Mouse (Mus musculus): ENCODE results near the gene Spock2. TPM values are rescaled to one million over a fixed set of nuclear protein-coding genes. Genes with fewer than 3 reads are reported as not detected.
"Not testable (repeated sequence)": the region's sequence is repeated elsewhere in the genome, so short reads cannot be mapped to it uniquely, and the experiment has no call there.

Gene Spock2
- polyA plus RNA-seq, 1 experiment, result 0.11 TPM

GRCm38 (mm10) chr10:60118464-60118863 lies 12.4 kb downstream of the Spock2 start:
- no peak for TF ChIP-seq POLR2A (IDR thresholded peaks at IDR 0.05; ENCODE audit: borderline replicate concordance, low read depth, low read length)
- TF ChIP-seq CTCF (IDR thresholded peaks at IDR 0.05; ENCODE audit: low read depth, low read length), result no peak
- no peak overlapping the region for H3K4me3 ChIP-seq (ENCODE audit: insufficient read depth, low read length)
- H3K4me1 ChIP-seq (ENCODE audit: control insufficient read depth, insufficient read depth, low read length), result no peaks in the 10 kb centered on the region
- H3K27ac ChIP-seq (ENCODE audit: insufficient read depth, low read depth, low read length), result no peak overlapping the region

GRCm38 (mm10) chr10:60120630-60121029 lies 14.6 kb downstream of the Spock2 start:
- H3K4me1 ChIP-seq (ENCODE audit: control insufficient read depth, insufficient read depth, low read length), result no peaks in the 10 kb centered on the region
- TF ChIP-seq CTCF (IDR thresholded peaks at IDR 0.05; ENCODE audit: low read depth, low read length) (no peak), POLR2A (IDR thresholded peaks at IDR 0.05; ENCODE audit: borderline replicate concordance, low read depth, low read length) (no peak)
- H3K4me3 ChIP-seq (ENCODE audit: insufficient read depth, low read length), result no peak overlapping the region
- H3K27ac ChIP-seq (ENCODE audit: insufficient read depth, low read depth, low read length), result no peak overlapping the region

- H3K4me1 ChIP-seq (ENCODE audit: control insufficient read depth, insufficient read depth, low read length), result no peaks in the 10 kb centered on the region
- TF ChIP-seq CTCF (IDR thresholded peaks at IDR 0.05; ENCODE audit: low read depth, low read length) (peak; percentile 53; the same call in 1 of the 2 replicates), POLR2A (IDR thresholded peaks at IDR 0.05; ENCODE audit: borderline replicate concordance, low read depth, low read length) (no peak)
- no peak overlapping the region for H3K27ac ChIP-seq (ENCODE audit: insufficient read depth, low read depth, low read length)
- H3K4me3 ChIP-seq (ENCODE audit: insufficient read depth, low read length), result no peak overlapping the region
Measured at GRCm38 (mm10) chr10:60124078-60124477, 18.1 kb downstream of the Spock2 start.

GRCm38 (mm10) chr10:60125529-60126327 lies 19.7 kb downstream of the Spock2 start:
- H3K27ac ChIP-seq (ENCODE audit: insufficient read depth, low read depth, low read length), result no peak overlapping the region
- TF ChIP-seq POLR2A (IDR thresholded peaks at IDR 0.05; ENCODE audit: borderline replicate concordance, low read depth, low read length) (no peak), CTCF (IDR thresholded peaks at IDR 0.05; ENCODE audit: low read depth, low read length) (no peak)
- no peak overlapping the region for H3K4me3 ChIP-seq (ENCODE audit: insufficient read depth, low read length)
- peaks cover 5% of the 10 kb centered on the region; the same call in 1 of the 2 replicates for H3K4me1 ChIP-seq (ENCODE audit: control insufficient read depth, insufficient read depth, low read length)

GRCm38 (mm10) chr10:60128287-60128686 lies 22.3 kb downstream of the Spock2 start:
- Histone ChIP-seq H3K4me3 (ENCODE audit: insufficient read depth, low read length) (no peak overlapping the region), H3K27ac (ENCODE audit: insufficient read depth, low read depth, low read length) (no peak overlapping the region), H3K4me1 (ENCODE audit: control insufficient read depth, insufficient read depth, low read length) (peaks cover 5% of the 10 kb centered on the region; the same call in 1 of the 2 replicates)
- TF ChIP-seq POLR2A (IDR thresholded peaks at IDR 0.05; ENCODE audit: borderline replicate concordance, low read depth, low read length) (no peak), CTCF (IDR thresholded peaks at IDR 0.05; ENCODE audit: low read depth, low read length) (no peak)

GRCm38 (mm10) chr10:60130504-60130903 lies 24.5 kb downstream of the Spock2 start:
- TF ChIP-seq CTCF (IDR thresholded peaks at IDR 0.05; ENCODE audit: low read depth, low read length) (no peak), POLR2A (IDR thresholded peaks at IDR 0.05; ENCODE audit: borderline replicate concordance, low read depth, low read length) (no peak)
- no peak overlapping the region for H3K4me3 ChIP-seq (ENCODE audit: insufficient read depth, low read length)
- H3K27ac ChIP-seq (ENCODE audit: insufficient read depth, low read depth, low read length), result no peak overlapping the region
- peaks cover 5% of the 10 kb centered on the region; the same call in 1 of the 2 replicates for H3K4me1 ChIP-seq (ENCODE audit: control insufficient read depth, insufficient read depth, low read length)

GRCm38 (mm10) chr10:60133501-60133900 lies 27.5 kb downstream of the Spock2 start:
- peaks cover 5% of the 10 kb centered on the region; the same call in 1 of the 2 replicates for H3K4me1 ChIP-seq (ENCODE audit: control insufficient read depth, insufficient read depth, low read length)
- no peak overlapping the region for H3K27ac ChIP-seq (ENCODE audit: insufficient read depth, low read depth, low read length)
- H3K4me3 ChIP-seq (ENCODE audit: insufficient read depth, low read length), result no peak overlapping the region
- TF ChIP-seq CTCF (IDR thresholded peaks at IDR 0.05; ENCODE audit: low read depth, low read length) (no peak), POLR2A (IDR thresholded peaks at IDR 0.05; ENCODE audit: borderline replicate concordance, low read depth, low read length) (no peak)

GRCm38 (mm10) chr10:60134201-60134600 lies 28.2 kb downstream of the Spock2 start:
- no peak overlapping the region for H3K27ac ChIP-seq (ENCODE audit: insufficient read depth, low read depth, low read length)
- H3K4me3 ChIP-seq (ENCODE audit: insufficient read depth, low read length), result no peak overlapping the region
- H3K4me1 ChIP-seq (ENCODE audit: control insufficient read depth, insufficient read depth, low read length), result peaks cover 5% of the 10 kb centered on the region; the same call in 1 of the 2 replicates
- TF ChIP-seq POLR2A (IDR thresholded peaks at IDR 0.05; ENCODE audit: borderline replicate concordance, low read depth, low read length), result no peak
- TF ChIP-seq CTCF (IDR thresholded peaks at IDR 0.05; ENCODE audit: low read depth, low read length), result no peak

- H3K4me1 ChIP-seq (ENCODE audit: control insufficient read depth, insufficient read depth, low read length); H3K4me3 ChIP-seq (ENCODE audit: insufficient read depth, low read length); H3K27ac ChIP-seq (ENCODE audit: insufficient read depth, low read depth, low read length): not testable (repeated sequence)
Measured at GRCm38 (mm10) chr10:60136010-60136409, 30.0 kb downstream of the Spock2 start.

- Histone ChIP-seq H3K27ac (ENCODE audit: insufficient read depth, low read depth, low read length) (no peak overlapping the region), H3K4me1 (ENCODE audit: control insufficient read depth, insufficient read depth, low read length) (no peaks in the 10 kb centered on the region), H3K4me3 (ENCODE audit: insufficient read depth, low read length) (no peak overlapping the region)
- TF ChIP-seq POLR2A (IDR thresholded peaks at IDR 0.05; ENCODE audit: borderline replicate concordance, low read depth, low read length), result no peak
- no peak for TF ChIP-seq CTCF (IDR thresholded peaks at IDR 0.05; ENCODE audit: low read depth, low read length)
Measured at GRCm38 (mm10) chr10:60136935-60137334, 30.9 kb downstream of the Spock2 start.

Data from bone marrow macrophage, adult 2 months (primary cell).